Mouse (Mus musculus) v-Abl transformed pro-B cells (cell line): ENCODE results near the gene Aadat.
"Not testable (repeated sequence)": the region's sequence is repeated elsewhere in the genome, so short reads cannot be mapped to it uniquely, and the experiment has no call there.

Experiments
- in situ Hi-C, 2 experiments: fragments of 400-800 bp; cut with MboI; formaldehyde crosslinking; loops; one replicate each; pipeline ENCODE4 v1.15.1; 2025; ENCODE audit not compliant: unreplicated experiment in 2 of 2

Aadat gene

GRCm38 (mm10) chr8:60505653-60506521 is at the start of gene Aadat:
TSS of gene Aadat (plus strand) at chr8:60505932.
- in situ Hi-C loops = loop anchor here in 1 of 2 experiments (10.0 to 25.0 kb wide), 3 partner anchors 556 to 1379 kb away; no protein-coding TSS in a partner anchor

GRCm38 (mm10) chr8:60466686-60467335 is 38.9 kb upstream of the Aadat start:
- in situ Hi-C loops = loop anchor here (5.0 to 10.0 kb wide), 2 partner anchors 1892 to 1900 kb away; no protein-coding TSS in a partner anchor

GRCm38 (mm10) chr8:60490147-60490546 is 15.6 kb upstream of the Aadat start:
- in situ Hi-C loops = no loop called here

GRCm38 (mm10) chr8:60491871-60492270 is 13.9 kb upstream of the Aadat start:
- in situ Hi-C loops = no loop called here

- in situ Hi-C loops = no loop called here
Observed at GRCm38 (mm10) chr8:60492471-60492870, 13.3 kb upstream of the Aadat start.

GRCm38 (mm10) chr8:60494606-60495005 is 11.1 kb upstream of the Aadat start:
- in situ Hi-C loops = no loop called here

- in situ Hi-C loops = not testable (repeated sequence)
Observed at GRCm38 (mm10) chr8:60495046-60495445, 10.7 kb upstream of the Aadat start.

GRCm38 (mm10) chr8:60503098-60503497 is 2.6 kb upstream of the Aadat start, which contains the start of gene Gm10283:
TSS of gene Gm10283 (minus strand) at chr8:60503198.
- in situ Hi-C loops = loop anchor here in 1 of 2 experiments (10.0 to 25.0 kb wide), 3 partner anchors 559 to 1382 kb away; no protein-coding TSS in a partner anchor

- in situ Hi-C loops = loop anchor here in 1 of 2 experiments (25.0 kb wide), 2 partner anchors 544 to 1019 kb away; no protein-coding TSS in a partner anchor
Observed at GRCm38 (mm10) chr8:60518286-60518685, 12.6 kb downstream of the Aadat start.

GRCm38 (mm10) chr8:60534945-60535344 is 29.2 kb downstream of the Aadat start:
- in situ Hi-C loops = no loop called here

GRCm38 (mm10) chr8:60566783-60567182 is 61.1 kb downstream of the Aadat start:
- in situ Hi-C loops = no loop called here

- in situ Hi-C loops = no loop called here
Observed at GRCm38 (mm10) chr8:60577231-60577630, 71.5 kb downstream of the Aadat start.

GRCm38 (mm10) chr8:60583369-60583768 is 77.6 kb downstream of the Aadat start:
- in situ Hi-C loops = no loop called here

GRCm38 (mm10) chr8:60591352-60592105 is 85.8 kb downstream of the Aadat start:
- in situ Hi-C loops = not testable (repeated sequence)

GRCm38 (mm10) chr8:60594761-60595160 is 89.0 kb downstream of the Aadat start:
- in situ Hi-C loops = no loop called here
